Mouse (Mus musculus) forelimb bud, embryonic 11.5 days (tissue): ENCODE results near the gene Gm49384.

Experiments used
- DNase-seq: peaks from one replicate; pipeline ENCODE4 v3.0.0-alpha.2; 2012; ENCODE audit warnings: low read depth, low spot score

The Gm49384 gene

DNA sequence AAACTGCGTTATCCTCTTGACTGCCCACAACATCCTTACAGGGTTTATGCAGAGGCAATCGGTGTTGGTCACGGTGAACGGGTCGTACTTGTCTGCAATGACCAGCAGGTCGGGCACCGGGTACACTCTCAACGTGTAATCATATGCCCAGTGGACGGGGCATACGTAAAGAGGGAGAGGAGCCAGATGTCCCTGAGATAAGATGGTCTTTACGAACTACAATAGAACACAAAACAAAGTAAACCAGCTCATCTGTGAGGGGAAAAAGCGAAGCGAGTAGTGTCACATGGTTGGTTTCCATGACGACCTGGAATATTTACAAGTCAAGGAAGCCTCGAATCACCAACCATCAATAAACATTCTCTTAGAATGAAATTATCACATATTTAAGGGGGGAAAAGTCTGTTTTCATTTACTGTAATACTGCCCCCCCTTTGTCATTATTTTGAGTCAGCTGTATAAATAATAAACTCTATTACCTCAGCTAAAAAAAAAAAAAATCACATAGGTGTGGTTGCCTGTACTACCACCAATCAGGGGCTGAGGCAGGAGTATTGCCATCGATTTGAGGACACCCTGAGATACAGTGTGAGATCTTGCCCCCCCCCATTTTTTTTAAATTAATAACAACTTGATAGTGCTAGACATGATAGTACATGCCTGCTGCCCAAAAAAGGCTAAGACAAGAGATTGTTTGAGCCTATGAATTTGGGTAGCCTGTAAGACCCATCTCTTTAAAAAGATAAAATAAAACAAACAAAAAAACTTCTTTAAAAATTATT, at the start of gene Gm49384:
Gm49384 (minus strand) TSS at position 216 of the 782 bp plus-strand sequence.
- no peak for DNase-seq

DNA sequence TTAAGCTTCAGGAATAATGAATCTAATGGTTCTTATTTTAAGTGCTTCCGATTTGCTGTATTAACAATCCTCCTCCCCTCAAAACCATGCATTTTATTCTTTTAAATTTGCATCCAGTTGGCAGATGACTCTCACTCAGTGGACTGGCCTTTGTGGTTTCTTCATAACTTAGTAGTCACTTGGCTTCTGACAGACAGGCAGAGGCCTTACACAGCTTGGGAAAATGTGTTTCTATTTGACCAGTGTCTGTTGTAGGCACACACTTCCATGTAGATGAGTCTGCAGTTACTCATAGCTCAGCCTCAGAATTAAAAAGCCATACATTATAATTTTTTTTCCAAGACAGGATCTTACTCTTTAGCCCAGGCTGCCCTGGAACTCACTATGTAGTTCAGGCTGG, 49.7 kb upstream of the Gm49384 start:
- DNase-seq = no peak

DNA sequence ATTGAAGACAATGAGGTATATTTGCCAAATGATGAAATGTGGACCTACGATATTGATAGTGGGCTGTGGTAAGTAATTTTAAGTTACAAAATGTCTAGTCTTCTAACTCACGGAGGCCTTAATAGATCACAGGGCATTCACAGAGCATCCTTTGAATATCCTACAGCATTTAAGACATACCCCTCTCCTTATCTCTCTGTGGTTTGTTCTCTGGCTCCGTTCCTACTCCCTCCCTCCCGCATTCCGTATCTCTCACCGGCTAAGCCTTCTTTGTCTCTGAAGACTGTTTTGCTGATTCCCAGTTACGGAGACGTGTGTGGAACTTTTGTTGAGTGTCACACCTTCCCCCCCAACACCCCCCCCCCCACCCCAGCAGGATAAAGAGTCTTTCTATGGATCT, 46.7 kb upstream of the Gm49384 start:
- DNase-seq = no peak

DNA sequence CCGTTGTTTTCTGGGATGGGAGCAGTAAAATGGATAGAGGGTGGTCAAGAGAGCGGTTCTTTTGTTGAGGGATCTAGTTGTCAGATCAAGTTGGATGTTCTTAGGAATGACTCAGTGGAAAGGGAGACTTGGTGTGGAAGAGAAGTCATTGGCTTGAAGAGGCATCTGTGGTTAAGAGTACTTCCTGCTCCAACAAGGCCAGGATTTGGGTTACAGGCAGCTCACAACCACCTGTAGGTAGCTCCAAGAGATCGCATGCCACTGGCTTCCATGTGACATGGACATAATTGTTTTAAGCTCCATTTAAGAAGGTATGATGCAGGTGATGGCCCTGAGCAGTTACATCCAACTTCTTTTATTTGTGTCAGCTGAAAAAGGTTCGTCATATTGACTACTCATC, 45.7 kb upstream of the Gm49384 start:
- no peak for DNase-seq

DNA sequence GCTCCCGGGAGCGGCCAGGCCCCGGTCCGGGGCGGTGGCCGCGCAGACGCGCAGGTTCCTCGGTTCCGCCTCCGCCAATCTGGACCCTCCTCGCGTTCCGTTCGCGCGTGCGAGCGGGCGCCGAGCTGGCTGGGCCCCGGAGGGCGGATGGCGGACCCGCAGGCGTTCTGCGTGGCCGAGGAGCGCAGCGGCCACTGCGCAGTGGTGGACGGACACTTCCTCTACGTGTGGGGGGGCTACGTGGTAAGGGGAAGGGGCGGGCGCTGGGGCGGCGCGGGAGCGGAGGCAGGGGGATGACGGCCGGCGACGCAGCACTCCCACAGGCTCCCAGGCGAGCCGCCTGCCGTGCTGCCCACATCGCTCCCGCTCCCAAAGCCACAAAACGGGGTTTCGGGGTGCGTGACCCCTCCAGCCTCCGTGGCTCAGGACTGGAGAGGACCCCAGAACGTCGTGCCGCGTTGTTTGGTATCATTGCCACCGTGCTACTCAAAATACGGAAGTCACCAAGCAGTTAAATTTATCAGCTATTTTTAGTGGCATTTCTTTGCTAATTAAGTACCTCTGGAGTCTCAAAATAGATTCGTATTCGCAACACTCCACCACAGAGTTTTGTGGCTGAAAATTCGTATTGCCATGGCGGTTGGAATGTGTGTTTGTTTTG, 37.8 kb upstream of the Gm49384 start:
- DNase-seq = peak; percentile 41

DNA sequence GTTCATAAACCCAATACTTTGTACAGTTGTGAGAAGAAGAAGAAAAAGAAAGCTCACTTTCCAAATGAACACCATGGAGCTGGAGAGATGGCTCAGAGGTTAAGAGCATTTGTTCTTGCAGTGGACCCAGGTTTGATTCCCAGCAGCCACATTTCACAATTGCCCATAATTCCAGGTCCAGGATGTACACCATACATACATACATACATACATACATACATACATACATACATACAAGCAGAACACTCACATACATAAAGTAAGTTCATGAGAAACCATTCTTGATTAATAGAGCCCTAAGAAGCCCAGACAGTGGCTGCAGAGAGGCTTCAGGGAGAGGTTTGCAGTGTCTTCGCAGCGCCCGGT, 37.3 kb upstream of the Gm49384 start:
- peak; percentile 12 for DNase-seq

DNA sequence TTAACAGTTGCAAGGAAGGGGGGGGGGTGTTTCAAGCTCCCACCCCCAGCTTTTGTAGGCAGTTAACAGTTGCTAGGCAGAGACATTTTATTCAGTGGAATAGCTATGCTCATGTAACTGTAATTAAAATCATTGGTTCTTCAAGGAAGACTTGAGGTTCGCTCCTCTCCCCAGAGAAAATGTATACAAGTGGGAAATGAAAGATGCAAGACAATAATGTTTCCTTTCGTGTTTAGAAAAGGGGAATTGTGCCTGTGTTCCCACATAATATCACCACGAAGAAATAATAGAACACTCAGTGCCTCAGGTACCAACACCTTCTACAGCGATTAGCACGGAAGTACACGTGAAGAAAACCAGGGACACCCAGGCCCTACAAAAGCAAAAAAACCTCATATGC, 36.8 kb upstream of the Gm49384 start, which contains the start of gene Klhdc1:
Klhdc1 (plus strand) TSS at position 301 of the 400 bp plus-strand sequence.
- DNase-seq = no peak

DNA sequence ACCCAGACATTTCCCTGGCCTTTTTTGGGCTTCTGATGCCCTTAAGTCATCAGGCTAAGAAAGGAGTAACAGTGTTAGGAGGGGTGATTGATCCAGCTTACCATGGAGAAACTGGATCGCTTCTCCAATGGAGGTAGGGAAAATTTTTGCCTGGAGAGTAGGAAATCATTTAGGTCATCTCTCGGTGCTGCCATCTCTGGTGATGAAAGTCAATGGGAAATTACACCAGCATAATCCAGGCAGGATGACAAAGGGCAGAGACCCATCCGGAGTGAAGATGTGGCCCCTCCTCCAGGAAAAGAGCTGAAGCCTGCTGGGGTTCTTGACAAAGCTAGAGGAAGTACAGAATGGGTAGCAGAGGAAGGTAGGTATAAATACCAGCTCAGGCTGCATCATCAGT, 34.2 kb upstream of the Gm49384 start:
- no peak for DNase-seq

DNA sequence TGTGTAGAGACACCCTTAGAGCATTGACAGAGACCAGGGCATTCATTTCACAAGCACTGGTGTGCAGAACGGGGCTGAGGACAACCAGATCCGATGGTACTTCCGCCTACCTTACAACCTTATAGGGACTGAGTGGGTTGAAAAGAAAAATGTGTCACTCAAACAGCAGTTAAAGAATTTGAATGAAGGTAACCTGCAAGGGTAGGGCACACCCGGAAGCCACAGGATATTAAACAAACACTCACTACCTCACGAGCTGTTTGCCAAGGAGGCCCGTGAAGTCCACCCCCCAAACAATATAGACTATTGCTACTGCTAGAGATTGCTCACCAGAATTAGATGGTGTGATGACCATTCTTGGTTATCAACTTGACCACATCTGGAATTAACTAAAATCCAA, 31.7 kb upstream of the Gm49384 start:
- DNase-seq = no peak

DNA sequence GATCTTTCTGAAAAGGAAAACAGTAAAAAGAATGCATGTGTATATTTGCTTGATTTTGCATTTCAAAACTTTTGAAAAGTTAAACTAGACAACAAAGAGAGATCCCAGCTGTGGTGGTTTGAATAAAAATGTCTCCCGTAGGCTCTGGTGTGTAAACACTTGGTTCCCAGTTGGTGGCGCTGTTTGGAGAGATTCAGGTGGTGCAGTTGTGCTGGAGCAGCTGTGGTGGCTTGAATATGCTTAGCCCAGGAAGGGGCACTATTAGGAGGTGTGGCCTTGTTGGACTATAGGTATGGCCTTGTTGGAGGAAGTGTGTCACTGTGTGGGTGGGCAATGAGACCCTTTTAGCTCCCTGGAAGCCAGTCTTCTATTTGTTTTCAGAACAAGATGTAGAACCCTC, 25.2 kb upstream of the Gm49384 start:
- DNase-seq = no peak

DNA sequence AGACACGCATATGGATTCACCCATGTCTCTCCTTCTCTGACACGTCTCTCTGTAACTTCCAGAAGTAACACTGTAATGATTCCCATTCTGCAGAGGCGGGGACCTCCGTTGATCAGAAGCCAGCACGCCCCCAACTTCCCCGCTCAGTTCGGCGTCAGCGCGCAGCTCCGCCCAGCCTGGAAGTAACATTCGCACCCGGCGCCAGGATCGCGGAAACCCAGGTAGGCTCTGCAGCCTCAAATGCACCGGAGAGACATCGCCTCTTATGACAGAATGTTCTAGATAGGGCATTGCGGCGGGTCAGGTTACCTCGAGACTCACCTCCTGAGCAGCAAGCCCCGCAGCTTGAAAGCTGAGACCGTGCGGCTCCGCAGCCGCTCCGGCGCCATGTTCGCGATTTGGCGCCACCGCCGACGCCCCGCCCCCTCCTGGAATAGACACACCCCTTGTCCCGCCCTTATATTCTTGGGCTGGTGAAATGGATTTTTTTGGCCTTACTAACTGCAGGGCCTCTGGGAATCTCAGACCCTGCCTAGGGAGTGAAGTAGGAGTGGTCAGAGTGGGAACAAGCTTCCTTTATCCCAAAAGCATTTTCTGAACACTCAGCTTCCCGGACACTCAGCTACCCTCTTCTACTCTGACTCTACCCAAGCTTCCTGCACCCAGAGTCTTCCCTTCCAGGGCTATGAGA, 23.9 kb upstream of the Gm49384 start, which contains the start of gene Pole2:
Pole2 (minus strand) TSS at position 420 of the 691 bp plus-strand sequence.
- DNase-seq = peak; percentile 85

DNA sequence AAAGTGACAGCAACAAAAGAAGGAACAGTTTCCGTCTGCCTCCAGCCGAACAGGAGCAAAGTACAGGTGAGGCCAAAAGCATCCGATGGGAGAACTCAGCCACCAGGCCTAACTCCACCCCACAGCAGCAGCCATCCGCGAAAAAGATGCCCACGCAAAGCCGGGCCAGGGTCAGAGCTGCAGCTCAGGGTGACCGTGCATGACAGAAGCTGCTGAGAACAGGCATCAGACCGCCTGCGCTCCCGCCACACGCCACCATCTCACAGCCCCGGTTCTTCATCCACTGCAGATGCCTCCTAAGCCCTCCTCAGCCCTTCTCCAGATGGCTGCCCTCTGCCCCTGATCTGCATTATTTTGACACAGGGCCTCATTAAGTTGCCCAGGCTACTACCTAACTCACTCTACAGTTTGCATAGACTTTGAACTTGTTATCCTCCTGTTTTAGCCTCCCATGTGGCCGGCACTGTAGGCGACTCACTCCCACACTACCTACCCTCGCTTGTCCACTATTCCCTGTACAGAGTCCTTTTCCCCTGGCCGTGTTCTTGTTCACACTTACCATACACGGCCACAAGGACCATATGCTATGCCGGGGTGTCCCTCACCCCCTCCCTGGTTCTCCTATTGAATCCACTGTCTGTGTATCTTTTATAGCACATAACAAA, 16.7 kb upstream of the Gm49384 start:
- no peak for DNase-seq

DNA sequence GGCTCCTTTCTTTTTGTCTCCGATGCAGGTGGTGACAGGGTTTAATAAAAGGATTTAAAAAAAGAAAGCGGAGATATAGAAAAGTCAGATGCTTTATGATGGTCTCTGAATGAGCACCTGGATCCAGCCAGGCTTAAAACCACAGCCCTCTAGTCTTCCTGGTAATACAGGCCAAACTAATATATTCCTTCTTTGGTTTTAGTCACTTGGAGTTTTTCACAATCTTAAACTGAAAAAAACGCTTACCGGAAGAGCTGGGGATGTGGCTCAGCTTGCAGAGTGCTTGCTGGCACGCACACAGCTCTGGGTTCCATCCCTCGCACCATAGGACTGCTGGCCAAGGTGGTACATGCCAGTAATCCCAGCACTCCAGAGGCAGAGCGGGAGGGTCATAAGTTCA, 12.5 kb upstream of the Gm49384 start:
- DNase-seq = no peak

DNA sequence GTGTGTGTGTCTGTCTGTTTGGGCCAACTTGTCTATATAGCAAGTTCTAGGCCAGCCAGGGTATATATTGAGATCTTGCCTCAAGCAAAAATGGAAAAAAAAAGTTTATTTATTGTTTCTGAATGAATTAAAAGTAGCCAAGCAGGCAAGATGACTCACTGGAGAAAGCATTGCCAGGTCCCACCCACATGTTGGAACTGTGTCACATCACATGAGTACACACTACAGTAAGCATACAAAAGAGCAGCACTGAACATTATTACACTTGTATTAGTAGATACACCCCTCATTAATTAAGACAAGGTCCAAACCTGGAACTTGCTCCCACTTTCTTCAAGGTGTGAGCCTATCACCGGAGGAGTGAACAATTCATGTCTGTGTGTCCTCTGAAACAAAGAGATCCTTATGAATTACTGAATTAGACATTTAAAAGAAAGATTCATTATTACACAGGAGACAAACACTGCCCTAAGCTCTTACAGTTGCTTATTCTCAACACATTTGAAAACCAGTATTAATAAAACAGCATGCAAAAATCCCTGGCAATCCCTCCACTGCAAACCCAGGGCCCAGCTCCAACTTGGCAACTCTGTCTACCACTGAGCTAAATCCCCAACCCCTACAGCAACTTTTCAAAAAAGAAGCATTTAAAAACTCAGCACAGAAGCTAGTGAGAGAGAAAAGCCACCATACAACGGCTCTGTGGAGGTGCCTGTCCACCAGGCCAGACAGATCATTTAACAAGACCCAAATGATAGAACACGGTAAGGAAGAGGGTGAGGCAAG, 11.1 kb upstream of the Gm49384 start:
- DNase-seq = no peak

DNA sequence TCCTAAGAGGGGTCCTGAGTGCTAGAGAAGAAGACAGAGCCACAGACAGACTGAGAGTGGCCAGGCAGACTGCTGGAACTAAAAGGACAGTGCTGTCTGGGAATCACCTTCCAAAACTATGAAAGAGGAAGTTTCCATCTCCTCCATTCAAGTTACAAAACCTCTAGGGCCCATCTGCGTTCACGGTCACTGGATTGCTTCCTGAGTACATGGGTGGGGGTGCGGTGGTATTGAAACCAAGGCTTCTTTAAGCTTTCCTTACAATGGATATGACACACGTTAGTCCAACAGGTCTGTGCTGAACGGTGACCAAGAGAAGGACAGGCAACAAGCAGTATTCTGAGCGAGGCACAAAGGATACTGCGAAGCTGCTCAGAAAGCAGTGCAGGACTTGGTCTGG, 10.3 kb upstream of the Gm49384 start:
- no peak for DNase-seq

DNA sequence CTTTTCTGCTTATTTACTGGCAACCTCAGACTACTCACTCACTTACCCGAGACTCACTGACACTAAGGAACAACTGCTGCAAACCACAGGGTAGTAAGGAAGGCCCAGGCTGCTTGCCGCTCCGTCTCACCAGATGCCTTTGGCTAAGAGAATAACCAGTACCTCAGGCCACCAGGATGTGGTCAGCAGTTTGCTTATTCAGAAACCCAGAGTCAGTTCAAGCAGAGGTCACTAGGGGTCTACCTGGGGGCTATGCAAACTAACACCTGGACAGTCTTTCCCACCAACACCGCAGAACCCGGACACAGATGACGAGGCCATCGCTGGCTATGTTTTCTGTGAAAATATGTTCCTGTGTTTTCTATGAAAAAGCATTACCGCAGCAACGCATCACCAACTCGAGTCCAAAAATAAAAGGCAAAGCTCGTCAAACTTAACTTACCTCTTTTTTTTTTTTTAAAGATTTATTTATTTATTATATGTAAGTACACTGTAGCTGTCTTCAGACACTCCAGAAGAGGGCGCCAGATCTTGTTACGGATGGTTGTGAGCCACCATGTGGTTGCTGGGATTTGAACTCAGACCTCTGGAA, 9.2 kb upstream of the Gm49384 start:
- DNase-seq = no peak

DNA sequence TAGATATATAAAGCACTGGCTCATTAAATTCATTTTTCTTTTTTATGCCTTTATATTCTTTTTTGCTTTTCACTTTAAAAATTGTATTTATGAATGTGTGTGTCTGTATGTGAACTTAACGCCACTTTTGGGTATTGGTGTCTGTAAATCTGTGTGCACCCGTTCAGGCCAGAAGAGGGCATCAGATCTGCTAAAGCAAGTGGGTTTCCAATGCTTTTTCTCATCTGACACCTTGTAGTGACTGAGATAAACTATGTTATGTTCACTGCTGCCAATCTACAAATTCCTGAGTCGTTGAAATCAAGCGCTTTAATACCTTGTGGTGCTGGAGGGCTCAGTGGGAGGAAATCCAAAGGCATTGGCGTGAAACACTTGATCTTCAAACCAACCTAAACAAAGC, 7.0 kb upstream of the Gm49384 start:
- DNase-seq = no peak

DNA sequence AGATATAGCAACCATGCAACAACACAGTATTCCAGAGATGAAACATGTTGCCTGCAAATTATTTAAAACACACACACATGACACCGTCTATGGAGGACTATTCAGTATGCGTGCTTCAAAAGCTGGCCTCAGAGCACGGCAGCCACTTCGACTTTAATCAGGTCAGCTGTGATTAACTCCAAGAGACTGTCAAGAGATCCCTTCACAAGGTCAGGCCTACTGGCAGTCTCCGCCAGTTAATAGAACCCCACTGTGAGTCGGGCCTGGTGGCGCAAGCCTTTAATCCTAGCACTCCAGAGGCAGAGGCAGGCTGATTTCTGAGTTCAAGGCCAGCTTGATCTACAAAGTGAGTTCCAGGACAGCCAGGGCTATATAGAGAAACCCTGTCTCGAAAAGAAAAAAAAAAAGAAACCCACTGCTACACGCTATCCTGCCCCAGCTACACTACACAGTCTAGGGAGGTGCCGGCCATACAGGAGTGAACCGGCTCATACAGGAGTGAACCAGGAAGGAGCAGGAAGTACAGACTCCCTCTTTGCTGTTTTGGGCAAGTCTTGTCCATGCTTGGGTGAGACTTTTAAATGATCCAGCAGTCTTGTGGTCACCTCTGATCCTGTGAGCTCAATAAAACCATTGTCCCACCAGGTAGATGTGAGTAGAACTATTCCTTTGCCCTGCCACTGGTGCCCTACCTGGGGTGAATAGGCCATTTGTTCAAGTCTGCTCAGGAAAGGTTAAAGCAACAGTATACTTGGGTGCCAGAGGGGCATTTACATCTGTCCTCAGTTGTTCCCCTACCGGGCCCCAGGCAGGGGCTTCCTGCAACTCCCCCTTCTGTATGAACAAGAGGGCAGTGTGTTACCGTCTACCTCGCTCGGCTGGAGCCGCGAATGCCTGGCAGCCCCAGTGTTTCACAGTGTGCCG, 6.3 kb upstream of the Gm49384 start:
- no peak for DNase-seq

DNA sequence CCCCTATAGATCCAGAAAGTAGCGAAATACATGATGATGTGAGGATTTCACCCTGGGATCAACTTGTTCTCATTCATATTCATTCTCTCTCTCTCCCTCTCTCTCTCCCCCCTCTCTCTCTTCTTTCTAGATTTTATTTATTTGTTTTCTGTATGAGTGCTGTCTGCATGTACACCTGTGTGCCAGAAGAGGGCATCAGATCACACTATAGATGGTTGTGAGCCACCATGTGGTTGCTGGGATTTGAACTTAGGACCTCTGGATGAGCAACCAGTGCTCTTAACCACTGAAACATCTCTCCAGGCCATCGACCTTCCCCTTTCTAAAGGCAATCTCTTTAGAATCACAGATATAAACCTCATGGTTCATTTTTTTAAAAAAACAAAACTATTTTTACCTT, 4.5 kb upstream of the Gm49384 start:
- no peak for DNase-seq

DNA sequence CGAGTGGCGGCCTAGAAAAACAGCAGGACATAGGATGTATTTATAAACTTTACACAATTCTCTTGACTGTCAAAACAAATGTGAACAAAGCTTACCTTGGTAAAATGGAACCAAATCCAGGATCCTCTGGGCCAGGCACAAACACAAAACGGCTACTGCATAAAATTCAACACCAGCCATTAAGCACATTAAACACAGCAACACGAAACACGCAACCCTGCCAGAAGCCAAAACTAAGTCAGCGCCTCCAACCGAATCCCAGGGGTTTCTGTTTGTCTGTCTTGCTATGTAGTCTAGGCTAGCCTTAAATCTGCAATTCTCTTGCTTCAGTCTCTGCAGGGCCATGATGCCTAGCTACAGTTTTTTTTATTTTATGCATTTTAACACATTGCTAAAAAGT, 3.9 kb upstream of the Gm49384 start:
- DNase-seq = no peak
